Mouse (Mus musculus) naive thymus-derived CD4-positive, alpha-beta T cell, adult 5 months (primary cell): ENCODE data around the gene Focad. TPM values are rescaled to one million over a fixed set of nuclear protein-coding genes. Genes with fewer than 3 reads are reported as not detected.

Experiments used
- polyA plus RNA-seq: library from polyadenylated mRNA; unstranded; fragments of 100-300 nt; shearing (Covaris generic); gene quantifications from one replicate; pipeline ENCODE4 v1.2.1, GENCODE M21; 2017

Gene Focad
- polyA plus RNA-seq, result 28.6 TPM

DNA sequence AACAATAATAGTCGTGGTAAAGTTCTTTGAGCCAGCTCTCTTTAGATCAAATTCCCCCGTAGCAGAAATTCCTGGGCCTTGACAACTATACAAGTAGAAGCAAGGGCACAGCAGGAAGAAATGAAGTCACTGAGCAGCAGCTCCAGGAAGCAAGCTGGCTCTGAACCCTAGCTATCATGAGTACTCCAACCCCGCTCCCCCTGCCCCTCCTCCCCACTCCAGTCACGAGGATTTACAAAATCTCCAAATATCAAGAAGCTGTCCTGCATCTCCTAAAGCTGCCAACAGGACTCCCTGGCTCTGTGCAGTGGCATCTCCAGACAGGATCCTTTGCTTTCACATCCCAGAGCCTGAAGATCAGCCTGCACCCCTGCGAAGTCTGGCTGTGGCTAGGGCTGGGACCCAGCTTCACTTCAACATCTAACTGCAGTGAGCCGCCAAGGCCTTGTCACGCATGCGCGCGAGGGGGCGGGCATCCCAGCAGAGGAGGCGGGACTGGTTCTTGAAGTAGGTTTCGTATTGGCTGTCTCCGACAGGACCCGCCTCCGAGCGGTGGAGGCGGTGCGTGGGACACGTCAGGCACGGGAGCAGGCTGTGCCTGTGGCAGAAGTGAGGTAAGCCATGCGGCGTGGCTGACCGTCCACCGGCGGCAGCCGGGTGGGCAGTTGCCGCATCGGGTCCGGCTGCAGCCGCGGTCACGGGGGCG lies at the start of gene Focad:
TSS of gene Focad (plus strand) at position 568 of the 706 bp plus-strand sequence.

DNA sequence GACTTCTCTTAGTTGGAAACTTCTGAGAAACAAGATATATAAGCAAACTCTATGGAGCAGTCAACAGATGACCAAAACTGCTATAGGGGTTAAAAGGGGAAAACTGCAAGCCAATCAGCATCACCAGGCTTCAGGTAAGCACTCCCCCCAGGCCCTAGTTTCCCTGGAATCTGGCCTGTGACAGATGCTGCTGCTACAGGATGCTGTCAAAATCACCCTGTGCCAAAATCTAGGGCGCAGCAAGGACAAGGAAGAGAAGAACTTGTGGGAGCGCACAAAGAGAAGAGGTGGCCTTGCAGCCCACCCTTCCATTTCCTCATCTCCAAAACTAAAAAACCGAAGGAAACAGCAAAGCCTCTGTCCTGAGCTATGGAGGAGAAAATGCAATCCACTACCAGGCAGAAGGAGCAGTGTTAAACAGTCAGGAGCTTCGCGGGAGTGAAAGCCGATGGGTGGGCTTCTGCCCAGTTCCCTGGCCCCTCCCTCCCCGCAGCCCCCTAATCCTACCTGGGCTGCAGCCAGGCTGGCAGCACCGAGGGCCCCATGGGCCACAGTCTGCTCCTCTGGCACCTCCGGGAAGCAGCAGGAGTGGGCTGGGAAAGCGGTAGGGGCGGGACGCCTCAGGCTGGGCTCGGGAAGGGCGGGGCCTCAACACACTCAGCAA lies 344.0 kb downstream of the Focad start, which contains the start of gene Hacd4:
TSS of gene Hacd4 (minus strand) at position 603 of the 664 bp plus-strand sequence.

Other genes starting within 250 kb of the Focad start
- 186 TPM for gene Mllt3, start 61.3 kb upstream of the Focad start, polyA plus RNA-seq